Mouse (Mus musculus) left cerebral cortex, adult 2 months (tissue): ENCODE measurements around the gene Nhlh1. TPM values are rescaled to one million over a fixed set of nuclear protein-coding genes. Genes with fewer than 3 reads are reported as not detected.

ENCODE experiments used
- DNase-seq, 2 experiments: peaks; one replicate each; pipeline ENCODE4 v3.0.0; 2021 to 2022; ENCODE audit warnings: low spot score in 2 of 2, mixed read lengths in 1 of 2; ENCODE audit errors: extremely low spot score in 1 of 2
- H3K27ac ChIP-seq: fragments of 200-600 bp; 2 replicates; pipeline ENCODE4 v1.8.1; 2022
- H3K4me3 ChIP-seq: fragments of 200-600 bp; 2 replicates; pipeline ENCODE4 v1.8.1; 2022
- CTCF ChIP-seq: fragments of 200-600 bp; IDR thresholded peaks from 2 replicates; pipeline ENCODE4 v1.8.1; 2022; ENCODE audit warnings: antibody characterized with exemption, mild to moderate bottlenecking, moderate library complexity
- intact Hi-C: fragments of 180-260 bp; cut with DNase I; formaldehyde crosslinking; loops from one replicate; pipeline ENCODE4 v1.15.1; 2025
- long read RNA-seq, 2 experiments: library from polyadenylated mRNA; stranded (forward); transcript quantifications; one replicate each; pipeline ENCODE4 v2.0.0; 2021; ENCODE audit warnings: borderline mapping rate in 2 of 2
- total RNA-seq, 2 experiments: library from RNA; stranded (reverse); gene quantifications; 2 replicates each; pipeline ENCODE4 v1.2.3; 2021

The Nhlh1 gene
- under 1 TPM; 0.18 to 0.49 TPM for total RNA-seq
- long read RNA-seq, experiment 1: 0 reads
- long read RNA-seq, experiment 2: 0 reads

DNA sequence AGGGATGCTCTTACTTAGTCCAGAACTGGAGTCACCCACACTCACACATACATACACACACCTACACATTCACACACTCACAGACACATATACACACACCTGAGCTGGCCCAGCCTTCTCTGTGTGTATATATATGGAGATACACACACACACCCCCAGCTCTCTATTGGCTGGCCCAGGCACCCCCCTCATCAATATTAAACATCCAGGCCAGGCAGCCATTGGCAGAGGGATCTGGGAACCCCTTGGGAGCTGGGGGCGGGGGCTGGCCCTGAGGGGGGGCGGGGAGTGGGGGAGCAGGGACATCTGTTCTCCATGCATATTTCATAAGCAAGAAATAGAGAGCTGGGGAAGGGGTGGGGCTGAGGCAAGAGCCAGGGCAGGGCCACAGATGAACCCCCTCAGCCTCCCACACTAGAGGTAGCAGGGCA is at the start of gene Nhlh1:
Nhlh1 (minus strand) TSS at position 83 of the 431 bp plus-strand sequence.
- no peak for DNase-seq
- Histone ChIP-seq H3K4me3 (no peak within 1 kb of the TSS), H3K27ac (no peak within 1 kb of the TSS; the same call in 1 of the 2 replicates)
- intact Hi-C loops: no loop called here
- TF ChIP-seq CTCF: no peak

DNA sequence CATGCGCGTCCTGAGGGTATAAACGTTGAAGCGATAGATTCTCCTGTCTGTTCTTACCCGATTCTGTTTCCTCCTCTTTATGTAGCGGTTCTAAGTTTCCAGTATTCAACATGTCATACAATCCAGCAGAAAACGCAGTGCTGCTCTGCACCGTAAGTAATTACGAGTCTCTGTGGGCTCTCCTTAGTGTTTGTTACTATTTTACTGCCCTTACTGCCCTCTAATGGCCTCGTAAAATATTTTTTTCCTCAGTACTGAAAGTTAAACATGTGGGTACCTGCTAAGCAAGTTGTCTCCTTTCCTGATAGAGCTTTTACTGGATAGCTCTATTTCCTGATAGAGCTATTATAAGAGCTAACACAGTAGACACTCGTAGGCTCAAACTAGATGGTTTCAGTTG is 47.7 kb upstream of the Nhlh1 start:
- intact Hi-C loops: no loop called here
- TF ChIP-seq CTCF: no peak; the same call in 1 of the 2 replicates
- Histone ChIP-seq H3K4me3 (no peak overlapping the region), H3K27ac (no peak overlapping the region)
- no peak for DNase-seq

DNA sequence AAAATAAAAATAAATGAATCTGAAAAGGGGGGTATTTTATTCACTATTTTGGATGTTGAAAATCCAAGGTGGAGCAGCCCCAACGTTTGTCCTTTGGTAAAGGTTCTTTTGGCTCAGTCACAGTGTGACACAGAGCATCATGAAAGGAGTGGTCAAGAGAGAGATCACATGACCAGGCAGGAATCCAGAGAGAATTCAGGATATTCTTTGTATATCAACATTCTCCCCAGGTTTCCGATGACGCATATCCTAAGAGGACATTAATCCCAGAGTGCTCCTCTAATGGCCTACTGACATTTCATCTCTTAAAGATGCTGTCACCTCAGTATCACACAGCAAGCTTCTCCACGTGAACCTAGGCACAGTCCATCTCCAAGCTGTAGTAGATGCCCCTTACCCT is 46.2 kb upstream of the Nhlh1 start:
- no peak for TF ChIP-seq CTCF
- no peak overlapping the region for H3K27ac ChIP-seq
- no peak for DNase-seq
- intact Hi-C loops: no loop called here
- H3K4me3 ChIP-seq: no peak overlapping the region

DNA sequence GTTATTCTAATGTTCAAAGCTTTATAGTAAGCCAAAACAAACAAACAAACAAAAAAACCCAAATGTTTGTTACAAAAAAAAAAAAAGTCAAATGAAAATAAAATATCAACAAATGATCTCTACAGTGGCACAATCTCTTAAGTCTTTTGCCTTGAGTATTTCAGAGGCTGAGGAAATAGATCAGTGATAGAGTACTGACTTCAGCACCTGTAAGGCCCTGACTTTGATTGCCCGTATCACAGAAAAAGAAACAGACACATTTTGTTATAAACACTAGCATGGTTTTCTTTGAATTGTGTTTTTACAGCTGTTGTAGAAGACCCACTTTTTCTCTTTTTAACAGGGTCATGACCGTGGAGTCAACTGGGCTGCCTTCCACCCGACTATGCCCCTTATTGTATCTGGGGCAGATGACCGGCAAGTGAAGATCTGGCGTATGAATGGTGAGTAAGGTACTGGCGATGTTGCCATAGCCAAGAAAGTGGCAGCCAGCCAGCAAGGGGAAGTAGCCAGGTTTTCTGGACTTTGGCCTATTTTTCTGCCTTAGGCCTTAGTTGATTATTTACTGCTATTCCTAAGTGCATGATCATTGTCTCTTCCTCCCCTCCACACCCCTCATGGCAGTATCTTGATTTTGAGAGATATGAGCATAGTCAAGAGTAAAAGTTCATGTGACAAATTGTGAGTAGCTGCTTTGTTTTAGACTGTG is 42.1 kb upstream of the Nhlh1 start:
- Histone ChIP-seq H3K4me3 (no peak overlapping the region), H3K27ac (no peak overlapping the region)
- no peak for TF ChIP-seq CTCF
- intact Hi-C loops: no loop called here
- DNase-seq: no peak

DNA sequence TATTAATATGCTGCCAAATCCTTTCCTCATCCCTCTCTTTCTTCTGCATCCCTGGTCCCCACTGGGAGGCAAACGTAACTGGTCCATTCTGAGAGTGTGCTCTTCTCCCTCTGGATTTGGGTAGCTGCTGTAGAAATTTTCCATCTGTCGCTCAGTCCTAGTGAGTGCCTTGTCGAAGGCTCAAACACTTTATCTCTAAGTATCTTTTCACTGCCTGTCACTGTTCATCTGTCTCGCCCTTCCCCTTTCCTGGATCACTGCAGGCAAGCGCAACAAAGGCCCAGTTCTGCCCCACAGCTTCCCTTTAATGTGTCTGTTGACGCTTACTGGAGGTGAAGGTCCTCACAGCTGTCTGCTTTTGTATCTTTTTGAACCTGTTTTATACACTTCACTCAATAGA is 37.8 kb upstream of the Nhlh1 start:
- intact Hi-C loops: no loop called here
- no peak for TF ChIP-seq CTCF
- no peak for DNase-seq
- Histone ChIP-seq H3K27ac (no peak overlapping the region), H3K4me3 (no peak overlapping the region)

DNA sequence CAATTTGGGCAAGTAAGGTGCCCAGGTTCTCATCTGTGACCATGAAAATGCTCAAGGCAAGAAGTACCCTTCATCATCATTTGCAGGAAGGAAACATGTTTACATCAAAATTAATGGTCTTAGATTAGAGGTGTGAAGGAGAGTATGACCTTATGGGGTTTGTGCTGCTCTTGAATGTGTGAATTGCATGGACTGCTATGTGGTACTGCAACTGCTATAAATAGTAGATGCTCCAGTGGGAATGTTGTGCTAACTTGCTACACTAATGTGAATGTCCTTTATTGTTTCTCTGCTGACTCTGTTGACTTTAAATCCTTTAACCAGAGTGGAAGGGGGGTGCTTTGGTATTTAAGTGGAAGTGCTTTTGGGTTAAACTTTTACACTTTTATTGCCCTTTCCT is 36.9 kb upstream of the Nhlh1 start:
- H3K4me3 ChIP-seq: no peak overlapping the region
- no peak for TF ChIP-seq CTCF
- intact Hi-C loops: no loop called here
- no peak for DNase-seq
- no peak overlapping the region for H3K27ac ChIP-seq

DNA sequence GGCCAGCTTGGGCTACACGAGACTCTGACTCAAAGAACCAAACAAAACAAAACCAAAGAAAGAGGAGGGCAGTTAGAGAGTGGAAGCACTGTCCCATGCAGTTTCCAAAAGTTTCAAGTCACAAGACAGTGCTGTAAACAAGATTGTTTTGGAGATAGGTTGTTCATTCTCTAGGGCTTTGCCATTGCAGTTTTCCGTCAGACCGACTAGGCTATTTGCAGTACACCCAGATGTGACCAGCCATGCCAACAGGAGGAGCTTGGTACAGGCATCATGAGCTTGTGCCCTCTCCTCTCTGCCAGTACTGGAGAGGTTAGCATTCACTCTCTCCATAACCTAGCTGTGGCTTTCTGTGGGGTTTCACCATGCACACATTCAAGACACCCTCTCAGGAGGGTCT is 36.1 kb upstream of the Nhlh1 start:
- DNase-seq: no peak
- Histone ChIP-seq H3K27ac (no peak overlapping the region), H3K4me3 (no peak overlapping the region)
- intact Hi-C loops: no loop called here
- no peak for TF ChIP-seq CTCF

DNA sequence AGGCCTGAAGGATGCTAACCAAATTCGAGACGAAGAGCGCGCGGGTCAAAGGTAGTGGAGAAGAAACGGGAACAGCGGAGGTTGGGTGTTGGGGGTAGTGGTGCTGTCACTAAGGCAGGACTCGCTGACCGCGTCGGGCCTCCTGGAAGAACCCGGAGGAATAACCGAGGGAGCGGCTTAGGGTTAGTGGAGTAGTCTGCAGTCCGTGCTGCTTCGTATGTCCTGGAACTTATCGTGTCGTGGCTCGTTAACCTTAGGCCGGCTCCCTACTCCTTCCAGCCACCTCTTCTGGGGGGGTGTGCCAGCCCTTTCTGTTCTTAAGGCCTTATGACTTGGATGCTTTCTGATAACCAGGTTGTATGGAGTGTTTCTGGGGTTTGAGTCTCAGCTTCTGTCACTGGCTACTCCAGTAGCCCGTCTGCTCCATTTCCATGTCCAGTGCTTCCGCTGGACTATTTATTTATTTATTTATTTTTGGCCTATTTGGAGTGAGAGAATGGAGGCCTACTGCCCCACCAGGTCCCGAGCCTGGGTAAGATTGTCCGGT is 25.6 kb upstream of the Nhlh1 start:
- intact Hi-C loops: no loop called here
- H3K27ac ChIP-seq: peak overlapping the region; percentile 99
- DNase-seq: no peak
- H3K4me3 ChIP-seq: peak overlapping the region; percentile 91
- no peak for TF ChIP-seq CTCF

DNA sequence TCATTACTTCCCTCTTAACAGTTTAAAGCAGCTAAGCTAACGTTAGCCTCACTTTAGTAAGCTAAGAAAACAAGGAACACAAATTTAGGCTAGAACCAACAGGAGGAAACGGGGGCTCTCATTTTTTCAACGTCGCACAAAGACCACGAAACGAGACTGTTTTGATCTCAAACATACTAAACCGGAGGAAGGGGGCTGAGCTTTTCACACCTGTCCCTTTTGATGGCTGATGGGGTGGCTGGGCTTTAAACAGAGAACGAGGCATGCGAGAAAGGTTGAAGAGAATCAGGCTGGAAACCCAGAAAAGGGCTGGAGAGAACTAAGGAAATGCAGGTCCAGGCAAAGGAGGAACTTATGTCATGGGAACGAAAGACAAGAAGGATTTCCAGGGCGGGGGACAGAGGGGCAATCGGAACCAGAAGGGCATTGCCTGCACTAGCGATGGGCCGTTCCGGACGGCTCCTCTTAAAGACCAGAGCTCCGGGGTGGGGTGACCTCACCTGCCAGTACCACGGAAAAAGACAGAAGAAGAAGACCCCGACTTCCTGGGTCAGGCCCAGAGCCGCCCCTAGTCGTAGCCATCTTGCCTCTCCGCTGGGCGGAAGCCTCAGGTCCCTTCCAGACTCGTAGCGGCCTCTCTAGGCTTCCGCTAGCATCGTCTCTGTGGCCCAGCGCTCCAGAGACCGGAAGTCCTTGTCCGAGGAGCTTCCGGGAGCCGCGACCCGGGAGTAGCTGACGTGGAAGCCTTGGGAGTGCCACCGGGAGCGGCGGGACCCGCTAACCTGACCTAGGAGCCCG is 24.9 kb upstream of the Nhlh1 start, which contains the start of the genes Copa and Ncstn:
Copa (plus strand) TSS at position 429 of the 798 bp plus-strand sequence.
Ncstn (minus strand) TSS at position 695 of the 798 bp plus-strand sequence.
- TF ChIP-seq CTCF: peak; percentile 31
- Histone ChIP-seq H3K4me3 (peak within 1 kb of the TSS; percentile 91), H3K27ac (peak within 1 kb of the TSS; percentile 99)
- peak; percentile 90 to 91 for DNase-seq
- intact Hi-C loops: no loop called here

DNA sequence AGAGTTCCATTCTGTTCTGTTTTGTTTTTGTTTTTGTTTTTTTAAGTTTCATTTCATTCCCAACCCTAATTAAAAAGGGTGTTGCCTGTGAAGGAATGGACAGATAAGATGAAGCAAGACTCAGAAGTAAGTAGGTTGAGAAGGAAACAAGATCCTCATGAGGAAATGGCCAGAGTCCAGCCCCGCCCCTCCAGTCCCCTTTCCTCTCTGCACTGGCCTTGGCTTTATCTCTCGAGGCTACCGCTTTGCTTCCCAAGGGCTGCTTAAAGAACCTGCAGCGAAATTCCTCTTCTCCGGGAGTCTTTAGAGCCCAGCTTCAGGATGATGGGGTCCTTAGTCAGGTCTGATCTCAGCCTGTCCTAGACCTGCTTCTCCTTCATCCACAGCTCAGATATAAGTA is 20.6 kb upstream of the Nhlh1 start:
- no peak for DNase-seq
- intact Hi-C loops: no loop called here
- Histone ChIP-seq H3K27ac (no peak overlapping the region), H3K4me3 (no peak overlapping the region)
- TF ChIP-seq CTCF: no peak

DNA sequence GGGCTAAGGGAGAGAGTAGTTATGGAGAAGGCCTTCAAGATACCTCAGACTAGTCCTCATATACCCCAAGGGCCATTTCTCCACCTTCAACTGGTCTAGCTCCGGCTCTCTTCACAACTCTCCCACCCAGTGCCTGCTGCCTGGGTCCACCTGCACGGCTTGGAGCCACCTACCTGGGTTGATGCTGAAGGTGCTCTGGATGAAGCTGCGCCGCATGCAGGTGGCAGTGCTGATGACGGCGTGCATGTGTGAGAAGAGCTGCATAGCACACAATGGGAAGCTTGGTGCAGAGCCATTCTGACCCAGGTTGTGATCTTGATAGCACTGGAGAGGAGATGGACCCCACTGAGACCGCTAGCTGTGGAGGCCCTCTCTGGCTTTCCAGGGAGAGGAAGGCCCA is 15.2 kb upstream of the Nhlh1 start:
- no peak for DNase-seq
- Histone ChIP-seq H3K27ac (no peak overlapping the region), H3K4me3 (no peak overlapping the region)
- TF ChIP-seq CTCF: no peak
- intact Hi-C loops: no loop called here

DNA sequence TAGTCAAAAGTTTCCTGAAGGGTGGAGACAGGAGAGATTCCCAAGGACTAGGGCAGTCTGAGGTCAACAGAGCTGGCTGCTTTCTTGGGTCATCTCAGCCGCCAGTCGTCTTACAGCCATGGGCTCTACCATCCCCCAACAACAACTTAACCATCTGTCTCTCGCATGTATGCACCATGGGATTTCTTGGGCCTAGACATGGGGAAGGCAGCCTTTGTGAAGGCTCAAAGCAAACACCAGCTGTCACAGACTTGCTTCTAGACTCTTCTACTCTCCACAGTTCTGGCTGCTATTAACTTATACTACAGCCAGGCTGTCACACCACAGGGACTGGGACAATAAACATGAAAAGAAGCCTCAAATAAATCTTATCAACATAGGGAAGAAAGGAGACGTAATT is 14.2 kb upstream of the Nhlh1 start:
- H3K27ac ChIP-seq: no peak overlapping the region
- DNase-seq: no peak
- intact Hi-C loops: no loop called here

More for the DNA sequence above, 14.2 kb upstream of the Nhlh1 start:
- TF ChIP-seq CTCF: no peak
- H3K4me3 ChIP-seq: no peak overlapping the region
